Mouse (Mus musculus): ENCODE data around the gene Slc19a3.

- TF ChIP-seq GATA1 (IDR thresholded peaks at IDR 0.05; ENCODE audit: low read length): no peak
- TF ChIP-seq TAL1 (IDR thresholded peaks at IDR 0.05; ENCODE audit: low read length): no peak
Measured at GRCm38 (mm10) chr1:82977840-82978239, 60.4 kb downstream of the Slc19a3 start.

Measured in erythroblast, embryonic 14.5 days (primary cell).